Mouse (Mus musculus) frontal cortex, postnatal 14 days (tissue): ENCODE results near the gene Fam174b.

Experiments used
- DNase-seq, 2 experiments: peaks; one replicate each; pipeline ENCODE4 v3.0.0; 2022; ENCODE audit warnings: low spot score in 2 of 2

Gene Fam174b

DNA sequence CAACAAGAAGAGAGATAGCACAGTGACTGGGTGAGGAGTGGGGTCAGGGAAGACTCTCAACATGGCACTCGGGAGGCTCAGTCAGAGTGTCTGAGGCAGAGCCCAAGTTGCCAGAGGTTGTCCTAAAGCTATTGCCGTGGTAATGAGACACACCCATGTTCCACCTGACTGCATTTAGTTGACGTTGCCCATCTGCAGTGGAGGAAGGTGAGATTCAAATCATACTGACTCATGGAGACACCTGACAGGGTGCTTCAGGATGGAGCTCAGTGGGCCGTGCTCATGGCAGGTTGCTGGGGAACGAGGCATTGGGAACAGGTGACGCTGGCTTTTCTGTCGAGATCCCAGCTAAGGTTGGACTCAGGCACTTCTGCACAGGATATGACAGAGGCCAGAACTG lies 9.9 kb downstream of the Fam174b start:
- DNase-seq = no peak

DNA sequence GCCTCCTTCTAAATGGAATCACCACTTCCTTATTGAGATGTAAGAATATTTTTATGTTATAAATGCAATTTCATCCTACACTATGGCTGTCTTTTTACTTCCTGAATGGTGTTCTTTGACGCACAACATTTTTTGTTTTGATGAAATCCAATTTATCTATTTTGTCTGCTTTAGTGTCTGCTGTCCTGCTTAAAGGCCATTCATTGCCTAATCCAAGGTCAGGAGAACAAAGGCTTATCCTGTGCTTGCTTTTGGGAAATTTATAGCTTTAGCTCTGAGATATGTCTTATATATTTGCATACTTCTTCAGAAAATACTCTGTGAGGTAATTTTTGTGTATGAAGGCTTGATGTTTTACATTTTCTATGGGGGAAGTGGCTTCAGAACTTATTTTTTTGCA lies 13.5 kb downstream of the Fam174b start:
- DNase-seq = no peak

DNA sequence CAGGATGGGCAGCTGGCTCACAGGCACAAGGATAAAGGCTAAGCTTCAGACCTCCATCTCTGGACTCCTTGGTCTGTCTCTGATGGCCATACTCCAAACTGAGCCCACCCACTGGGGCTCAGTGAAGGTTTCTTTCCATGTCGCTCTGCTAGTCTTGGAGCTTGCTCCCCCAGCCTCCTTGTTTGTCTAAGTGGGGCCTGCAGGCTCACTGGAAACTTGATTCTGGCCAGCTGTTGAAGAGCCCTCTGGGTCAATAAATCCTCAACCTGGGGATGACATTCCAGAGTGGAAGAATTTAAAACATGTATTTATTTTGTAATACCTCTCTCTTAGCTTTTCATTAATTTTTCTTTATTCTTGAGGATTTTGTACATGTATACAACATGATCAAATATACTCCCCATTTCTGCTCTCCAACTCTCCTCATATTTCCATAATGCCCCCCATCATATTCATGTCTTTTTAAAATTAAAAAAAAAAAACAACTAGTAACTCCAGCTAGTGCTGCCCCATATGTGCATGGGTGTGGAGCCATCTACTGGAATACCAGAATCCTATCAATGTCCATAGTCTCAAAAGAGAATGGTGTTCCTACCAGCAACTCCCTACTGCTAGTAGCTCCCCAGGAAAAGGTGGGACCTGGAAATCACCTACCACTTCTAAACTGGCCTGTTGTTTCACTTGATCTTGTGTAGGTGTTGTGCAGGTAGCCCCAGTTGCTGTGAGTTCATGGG lies 15.4 kb downstream of the Fam174b start:
- DNase-seq = no peak

- no peak for DNase-seq
Observed at GRCm38 (mm10) chr7:73761691-73762189, 21.6 kb downstream of the Fam174b start.

- no peak for DNase-seq
Observed at GRCm38 (mm10) chr7:73764679-73765078, 24.6 kb downstream of the Fam174b start.

DNA sequence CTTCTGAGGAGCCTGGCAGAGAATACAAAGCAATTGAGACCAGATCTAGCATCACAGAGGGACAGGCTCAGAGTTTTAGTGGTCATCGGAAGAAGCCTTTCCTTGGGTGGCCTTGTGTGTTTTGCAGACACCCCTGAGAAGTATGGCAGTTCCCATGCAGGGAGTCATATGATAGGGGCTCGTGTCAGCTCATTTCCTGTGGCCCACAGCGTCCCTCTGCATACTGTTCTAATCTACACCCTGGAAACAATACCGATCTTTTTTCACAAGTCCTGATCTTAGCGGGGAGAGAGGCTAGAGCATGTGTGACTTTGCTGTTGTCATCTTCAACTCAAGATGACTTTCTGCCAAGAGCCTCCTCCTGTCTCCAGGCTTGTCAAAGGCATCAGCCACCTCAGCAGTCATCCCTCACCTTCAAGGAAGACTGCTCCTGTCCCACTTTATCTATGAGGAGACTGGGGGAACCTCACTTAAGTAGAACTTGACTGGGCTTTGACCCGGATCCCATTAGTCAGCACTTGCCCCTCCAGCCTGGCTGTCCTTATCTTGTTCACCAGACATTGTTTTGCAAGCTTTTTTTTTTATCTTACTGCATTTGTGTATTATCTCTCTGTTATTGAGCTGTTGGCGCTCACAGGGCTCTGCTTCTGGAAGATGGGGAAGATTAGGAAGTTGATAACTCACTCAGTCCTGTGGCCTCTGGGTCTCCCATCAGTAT lies 25.2 kb downstream of the Fam174b start:
- DNase-seq = no peak

GRCm38 (mm10) chr7:73769224-73769623 lies 29.1 kb downstream of the Fam174b start:
- DNase-seq = no peak

- DNase-seq = no peak
Observed at GRCm38 (mm10) chr7:73771384-73772274, 31.5 kb downstream of the Fam174b start.

- DNase-seq = no peak
Observed at GRCm38 (mm10) chr7:73772275-73772765, 32.2 kb downstream of the Fam174b start.

GRCm38 (mm10) chr7:73774781-73775180 lies 34.7 kb downstream of the Fam174b start:
- no peak for DNase-seq

GRCm38 (mm10) chr7:73777777-73778176 lies 37.7 kb downstream of the Fam174b start:
- no peak for DNase-seq

DNA sequence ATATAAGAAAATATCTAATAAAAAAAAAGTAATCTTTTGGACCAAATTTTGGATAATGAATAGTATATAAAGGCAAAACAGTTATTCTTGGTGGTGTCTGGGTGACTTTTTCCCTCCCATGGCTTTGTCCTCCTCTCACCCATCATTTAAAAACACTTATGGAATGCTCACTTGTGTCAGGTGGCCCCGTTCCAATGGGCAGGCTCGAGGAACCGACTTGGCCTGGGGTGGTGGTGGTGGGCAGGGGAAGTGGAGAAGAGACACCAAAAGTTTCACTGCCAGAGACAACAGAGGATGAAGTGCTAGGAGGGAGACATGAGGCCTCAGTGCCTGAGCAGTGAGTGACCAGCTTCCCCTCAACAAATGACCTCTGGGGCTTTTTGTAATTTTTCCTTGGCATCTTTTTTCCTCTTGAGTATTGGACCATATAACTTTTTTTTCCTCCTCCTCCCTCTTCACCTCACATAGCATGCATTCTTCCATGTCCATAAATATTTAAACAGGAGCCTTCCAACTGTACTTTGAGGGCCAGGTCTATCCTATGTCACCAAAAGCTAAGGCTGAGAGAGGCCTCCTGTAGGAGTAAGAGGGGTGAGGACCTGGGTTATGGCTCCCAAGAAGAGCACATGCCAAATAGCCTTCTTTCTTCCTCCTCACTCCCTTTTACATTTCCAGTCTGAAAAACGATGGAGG lies 44.8 kb downstream of the Fam174b start:
- DNase-seq = no peak

DNA sequence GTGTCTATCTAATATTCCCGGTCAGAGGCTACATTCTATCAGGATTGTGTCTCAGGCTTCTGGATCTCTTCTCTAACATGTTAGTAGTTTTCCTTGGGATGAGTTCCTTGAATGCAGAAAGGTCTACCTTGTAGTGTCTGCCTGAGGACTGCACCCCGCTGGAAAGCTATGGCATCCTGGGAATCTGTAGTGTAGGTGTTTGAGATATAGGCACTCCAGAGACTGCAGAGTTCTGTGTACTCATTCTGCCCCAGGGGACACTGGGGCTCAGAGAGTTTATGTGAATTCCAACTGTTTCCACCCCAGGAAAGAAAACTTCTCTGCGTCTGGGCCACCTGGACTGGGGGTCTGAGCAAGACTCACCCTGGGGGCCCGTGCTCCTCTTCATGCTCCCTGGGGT lies 45.7 kb downstream of the Fam174b start:
- DNase-seq = no peak

- no peak for DNase-seq
Observed at GRCm38 (mm10) chr7:73787513-73787912, 47.4 kb downstream of the Fam174b start.

DNA sequence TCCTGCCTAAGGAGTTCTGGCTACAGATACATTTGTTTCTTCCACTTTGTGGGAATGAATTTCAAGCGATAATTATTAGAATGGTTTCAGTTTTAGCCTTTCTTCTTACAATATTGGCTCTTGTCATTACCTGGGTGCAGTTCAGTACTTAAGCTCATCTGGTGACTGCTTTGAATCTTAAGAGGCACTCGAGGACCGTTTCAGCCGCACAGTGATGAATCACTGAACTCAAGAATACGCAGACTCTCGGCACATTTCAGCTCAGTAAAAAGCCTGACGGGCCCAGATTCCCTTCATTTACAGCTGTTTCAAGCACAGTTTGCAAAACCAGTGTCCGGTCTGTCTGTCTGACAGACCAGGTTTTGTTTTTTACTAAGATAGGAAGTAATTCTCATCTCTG lies 51.0 kb downstream of the Fam174b start:
- DNase-seq = no peak

DNA sequence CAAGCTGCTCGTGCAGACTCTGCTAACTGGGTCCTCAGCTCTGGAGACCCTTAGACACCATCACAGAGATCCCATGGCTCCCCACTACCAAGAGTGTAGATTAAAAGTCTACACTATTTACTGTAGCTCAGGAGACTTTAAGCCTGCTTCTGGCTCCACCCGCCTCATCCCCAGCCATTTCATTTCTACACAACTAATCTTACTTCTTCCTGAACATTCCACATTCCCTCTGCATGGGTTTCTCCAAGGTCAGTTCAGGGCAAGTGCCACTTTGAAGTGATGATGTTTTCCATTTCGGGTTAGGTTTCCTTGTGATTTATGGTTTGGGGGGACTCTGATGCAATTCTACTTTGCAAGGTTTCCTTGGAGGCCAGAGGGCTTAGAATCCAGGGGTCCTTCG lies 52.1 kb downstream of the Fam174b start:
- no peak for DNase-seq

- no peak for DNase-seq
Observed at GRCm38 (mm10) chr7:73792641-73793040, 52.5 kb downstream of the Fam174b start.

- DNase-seq = no peak
Observed at GRCm38 (mm10) chr7:73809261-73809660, 69.2 kb downstream of the Fam174b start.

GRCm38 (mm10) chr7:73811439-73811838 lies 71.3 kb downstream of the Fam174b start:
- no peak for DNase-seq

DNA sequence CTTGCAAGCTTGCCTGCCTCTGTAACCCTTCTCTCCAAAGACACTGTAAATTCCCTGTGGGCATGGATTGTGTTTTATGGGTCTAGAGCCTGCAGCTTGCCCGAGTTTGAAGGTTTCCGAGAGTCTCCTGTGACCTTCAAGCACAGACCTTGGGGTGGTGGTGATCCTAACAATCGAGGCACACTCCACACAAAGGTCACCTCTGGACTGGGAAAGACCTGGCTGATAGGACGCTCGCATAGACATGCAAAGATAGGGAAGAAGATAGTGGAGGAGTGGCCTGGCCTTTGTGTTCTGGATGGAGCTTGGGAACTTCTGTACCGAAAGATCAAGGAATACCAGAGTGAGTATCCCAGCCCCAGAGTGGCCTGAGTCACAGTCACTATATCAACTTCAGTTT lies 72.1 kb downstream of the Fam174b start:
- DNase-seq = no peak

DNA sequence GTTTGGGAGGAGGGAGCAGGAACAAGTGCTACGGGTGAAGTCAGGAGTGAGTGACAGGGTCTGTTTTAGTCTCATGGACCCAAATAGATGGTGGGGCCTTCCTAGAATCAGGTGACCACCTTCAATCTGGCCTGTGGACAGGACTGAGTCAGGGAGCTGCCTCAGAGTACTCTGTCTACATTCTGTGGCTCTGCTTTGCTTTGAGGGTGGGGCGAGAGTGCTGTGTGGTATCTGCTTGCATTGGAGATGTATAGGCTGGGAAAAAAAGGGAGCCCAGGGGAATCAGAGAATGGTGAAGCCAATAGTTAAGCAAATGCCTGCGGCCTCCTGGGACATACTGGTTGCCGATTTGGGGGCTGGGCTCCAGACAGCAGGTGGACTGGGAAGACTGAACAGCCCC lies 73.8 kb downstream of the Fam174b start:
- no peak for DNase-seq
